Mouse (Mus musculus) erythroblast, embryonic 14.5 days (primary cell): ENCODE measurements around the gene Ypel2.

Source experiments
- GATA1 ChIP-seq: IDR thresholded peaks from 2 replicates; pipeline ENCODE4 v1.6.1; 2012; ENCODE audit warnings: low read length, inconsistent platforms, mixed read lengths
- TAL1 ChIP-seq: IDR thresholded peaks from 3 replicates; pipeline ENCODE4 v1.6.1; 2012; ENCODE audit warnings: low read length, inconsistent platforms, mixed read lengths

DNA sequence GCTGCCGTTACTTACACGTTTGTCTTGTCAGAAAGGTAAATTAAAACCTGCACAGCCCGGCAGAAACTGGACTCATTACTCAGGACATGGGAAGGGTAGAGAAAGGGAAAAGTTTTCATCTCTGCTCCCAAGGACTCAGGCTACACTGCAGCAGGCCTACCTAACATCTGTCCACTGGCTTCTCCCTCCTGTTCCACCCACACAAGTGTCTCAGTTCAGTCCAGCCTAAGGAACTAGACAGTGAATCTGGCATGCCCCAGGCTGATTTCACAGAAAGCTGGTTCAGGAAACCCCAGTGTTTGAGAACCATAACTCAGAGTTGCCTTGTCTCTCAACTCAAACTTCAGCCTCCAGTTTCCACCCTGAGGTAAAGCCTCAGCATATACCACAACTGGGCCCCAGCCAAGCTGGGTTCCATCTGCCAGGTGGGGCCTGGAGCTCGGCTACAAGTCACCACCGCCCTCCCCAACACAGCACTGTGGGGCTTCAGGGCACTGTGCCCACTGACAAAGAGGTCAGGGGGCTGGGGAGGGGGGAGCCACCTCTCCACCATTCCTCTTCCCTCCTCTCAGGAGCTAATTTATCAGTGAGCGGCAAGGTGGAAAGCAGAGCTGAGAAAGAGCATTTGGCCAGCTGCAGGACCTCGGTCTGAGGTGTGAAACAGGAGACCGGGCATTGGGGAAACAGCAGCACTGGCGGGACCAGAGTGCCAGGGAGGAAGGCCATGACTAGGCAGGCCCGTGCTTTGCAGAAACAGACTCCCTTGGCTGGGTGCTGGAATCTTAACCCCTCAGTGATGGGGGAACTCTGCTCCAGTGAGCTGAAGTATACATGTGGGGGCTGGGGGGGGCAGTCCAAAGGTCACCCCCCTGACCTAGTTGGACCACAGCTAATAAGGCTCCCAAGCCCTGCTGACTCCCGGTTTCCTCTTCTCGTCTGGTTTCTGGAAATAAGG lies 34.5 kb downstream of the Ypel2 start:
- TF ChIP-seq TAL1, result no peak
- no peak for TF ChIP-seq GATA1
